Mouse (Mus musculus) lung, postnatal 0 days (tissue): ENCODE data around the gene Homer2. TPM values are rescaled to one million over a fixed set of nuclear protein-coding genes. Genes with fewer than 3 reads are reported as not detected.

ENCODE experiments used
- ATAC-seq: fragments of 200-750 bp; cut with Nextera tagmentation; 2 replicates; pipeline ENCODE4 v1.8.0; 2017; ENCODE audit warnings: moderate library complexity
- DNase-seq: peaks from one replicate; pipeline ENCODE4 v3.0.0-alpha.2; 2016; ENCODE audit warnings: low spot score
- H3K27ac ChIP-seq: fragments of 300-500 bp; sonication (generic); 2 replicates; pipeline ENCODE4 v1.5.1; 2014; ENCODE audit warnings: antibody characterized with exemption, mild to moderate bottlenecking, low read length, mixed read lengths
- H3K27me3 ChIP-seq: fragments of 300-500 bp; sonication (generic); replicated peaks from 2 replicates; pipeline ENCODE4 v1.6.1; 2014; ENCODE audit warnings: low read length, mixed read lengths; ENCODE audit not compliant: insufficient read depth
- H3K36me3 ChIP-seq: fragments of 300-500 bp; sonication (generic); 2 replicates; pipeline ENCODE4 v1.6.1; 2014; ENCODE audit warnings: low read length, mixed read lengths; ENCODE audit not compliant: insufficient read depth
- H3K4me1 ChIP-seq: fragments of 300-500 bp; sonication (generic); 2 replicates; pipeline ENCODE4 v1.6.1; 2014; ENCODE audit warnings: antibody characterized with exemption, low read depth, low read length, mixed read lengths; ENCODE audit not compliant: insufficient read depth
- H3K4me2 ChIP-seq: fragments of 300-500 bp; sonication (generic); replicated peaks from 2 replicates; pipeline ENCODE4 v1.6.1; 2014; ENCODE audit warnings: low read depth, mild to moderate bottlenecking, low read length, moderate library complexity, mixed read lengths
- H3K4me3 ChIP-seq: fragments of 300-500 bp; sonication (generic); 2 replicates; pipeline ENCODE4 v1.5.1; 2014; ENCODE audit warnings: low read depth, low read length
- H3K9ac ChIP-seq: fragments of 300-500 bp; sonication (generic); replicated peaks from 2 replicates; pipeline ENCODE4 v1.6.1; 2014; ENCODE audit warnings: low read depth, mild to moderate bottlenecking
- H3K9me3 ChIP-seq: fragments of 300-500 bp; sonication (generic); 2 replicates; pipeline ENCODE4 v1.6.1; 2016; ENCODE audit warnings: low read length, mixed read lengths
- CTCF ChIP-seq: IDR thresholded peaks from 2 replicates; pipeline ENCODE4 v1.5.1; 2016; ENCODE audit warnings: antibody characterized with exemption, mild to moderate bottlenecking
- EP300 ChIP-seq: IDR thresholded peaks from 2 replicates; pipeline ENCODE4 v1.6.1; 2016; ENCODE audit warnings: antibody characterized with exemption, mild to moderate bottlenecking, control low read depth
- WGBS: fragments of 180-500 bp; shearing (Covaris S2); extraction: QIAGEN DNeasy Blood & Tissue Kit; methylation state at CpG from one replicate; pipeline ENCODE4 v1.1.7; 2014; 5-methylcytosine and 5-hydroxymethylcytosine counted together
- polyA plus RNA-seq: library from polyadenylated mRNA; unstranded; fragments of >200 nt; fragmentation: Nextera tagmentation; extraction: Ambion mirVana; gene quantifications from 2 replicates; pipeline ENCODE4 v1.2.1, GENCODE M21; 2015

Homer2 gene
- polyA plus RNA-seq, 1 experiment from 2014 or later, result 16.8 TPM

- H3K9ac ChIP-seq, result no peak overlapping the region
- no peak overlapping the region for H3K4me3 ChIP-seq
- TF ChIP-seq EP300, result no peak
- TF ChIP-seq CTCF, result no peak
- DNase-seq, result no peak
- 72% methylated on average over 8 of the region's 8 CpGs for WGBS
- peaks cover 3% of the 10 kb centered on the region; the same call in 1 of the 2 replicates for H3K4me1 ChIP-seq
- no peaks in the 10 kb centered on the region for H3K9me3 ChIP-seq
- H3K36me3 ChIP-seq, result no peaks in the 10 kb centered on the region
- no peak for ATAC-seq
- H3K4me2 ChIP-seq, result no peak overlapping the region
- H3K27me3 ChIP-seq, result no peaks in the 10 kb centered on the region
- H3K27ac ChIP-seq, result no peak overlapping the region
Measured at GRCm38 (mm10) chr7:81649270-81649669, 58.1 kb downstream of the Homer2 start.

DNA sequence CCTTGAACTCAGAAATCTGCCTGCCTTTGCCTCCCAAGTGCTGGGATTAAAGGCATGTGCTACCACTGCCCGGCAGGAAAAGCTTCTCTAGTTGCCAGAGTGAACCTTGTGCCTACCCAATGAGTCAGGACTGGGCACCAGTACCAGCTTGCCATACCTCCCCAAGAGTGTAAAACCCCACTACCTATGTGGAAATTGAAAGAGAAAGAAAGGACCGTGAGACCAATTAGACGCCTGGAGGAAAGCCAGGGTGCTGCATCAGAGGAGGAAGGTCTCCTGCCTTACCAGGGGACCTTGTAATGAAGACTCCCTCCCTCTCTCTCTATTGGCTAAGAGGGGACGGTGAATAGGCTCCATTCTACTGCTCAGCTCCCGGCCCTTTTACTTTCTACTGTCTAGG lies 59.4 kb downstream of the Homer2 start:
- Histone ChIP-seq H3K9ac (no peak overlapping the region), H3K27ac (no peak overlapping the region), H3K9me3 (no peaks in the 10 kb centered on the region), H3K36me3 (no peaks in the 10 kb centered on the region), H3K4me2 (no peak overlapping the region), H3K4me1 (no peaks in the 10 kb centered on the region), H3K27me3 (no peaks in the 10 kb centered on the region), H3K4me3 (no peak overlapping the region)
- TF ChIP-seq CTCF, result no peak
- TF ChIP-seq EP300, result no peak
- DNase-seq (no peak), ATAC-seq (no peak)
- WGBS, result 64% methylated on average over 5 of the region's 5 CpGs

DNA sequence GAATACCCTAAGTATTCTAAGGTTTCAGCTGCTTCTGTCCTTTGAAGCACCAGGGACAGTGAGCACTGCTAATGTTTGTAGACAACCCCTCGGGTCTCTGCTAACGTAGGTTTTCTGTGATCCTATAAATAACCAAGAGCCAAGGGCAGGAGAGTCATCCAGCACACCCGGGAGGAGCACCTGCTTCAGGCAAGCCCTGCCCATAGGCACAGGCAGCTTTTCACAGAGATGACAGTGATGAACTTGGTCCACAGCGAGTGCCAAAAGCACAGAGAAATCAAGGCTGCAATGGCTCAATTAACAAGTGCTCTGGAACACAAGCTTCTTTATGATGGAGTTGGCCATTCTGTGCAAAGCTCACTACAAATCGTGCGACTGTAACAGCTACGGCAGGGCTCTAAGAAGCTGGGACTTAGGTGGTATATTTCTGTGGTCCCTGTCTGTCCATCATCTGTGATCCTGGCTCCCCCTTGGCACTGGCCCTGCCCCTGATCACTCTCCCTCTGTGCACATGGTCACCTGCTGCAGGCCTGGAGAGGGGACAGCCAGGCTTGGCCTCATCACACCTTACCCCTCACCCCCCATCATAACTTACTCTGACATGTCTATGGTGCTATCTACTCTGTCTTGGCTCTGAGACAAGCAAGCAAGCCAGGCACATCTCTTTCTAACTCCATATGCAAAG lies 62.6 kb downstream of the Homer2 start:
- DNase-seq, result no peak
- H3K4me2 ChIP-seq, result no peak overlapping the region
- H3K36me3 ChIP-seq, result no peaks in the 10 kb centered on the region
- ATAC-seq, result no peak
- WGBS, result 60% methylated on average over 7 of the region's 7 CpGs
- H3K4me3 ChIP-seq, result no peak overlapping the region
- no peaks in the 10 kb centered on the region for H3K27me3 ChIP-seq
- no peaks in the 10 kb centered on the region for H3K4me1 ChIP-seq
- H3K9ac ChIP-seq, result no peak overlapping the region
- H3K9me3 ChIP-seq, result no peaks in the 10 kb centered on the region
- H3K27ac ChIP-seq, result no peak overlapping the region
- TF ChIP-seq CTCF (no peak), EP300 (no peak)

- no peaks in the 10 kb centered on the region for H3K9me3 ChIP-seq
- TF ChIP-seq EP300 (no peak), CTCF (no peak)
- H3K4me2 ChIP-seq, result no peak overlapping the region
- H3K36me3 ChIP-seq, result no peaks in the 10 kb centered on the region
- no peak for ATAC-seq
- no peak overlapping the region for H3K9ac ChIP-seq
- H3K4me3 ChIP-seq, result no peak overlapping the region
- H3K4me1 ChIP-seq, result no peaks in the 10 kb centered on the region
- WGBS, result 41% methylated on average over 6 of the region's 6 CpGs
- H3K27me3 ChIP-seq, result no peaks in the 10 kb centered on the region
- DNase-seq, result no peak
- no peak overlapping the region for H3K27ac ChIP-seq
Measured at GRCm38 (mm10) chr7:81641101-81641500, 66.2 kb downstream of the Homer2 start.

GRCm38 (mm10) chr7:81632586-81632985 lies 74.7 kb downstream of the Homer2 start:
- H3K9me3 ChIP-seq, result no peaks in the 10 kb centered on the region
- WGBS, result 83% methylated on average over 6 of the region's 6 CpGs
- no peaks in the 10 kb centered on the region for H3K36me3 ChIP-seq
- ATAC-seq, result no peak
- TF ChIP-seq CTCF, result no peak
- no peak for TF ChIP-seq EP300
- H3K9ac ChIP-seq, result no peak overlapping the region
- H3K27ac ChIP-seq, result no peak overlapping the region
- H3K4me2 ChIP-seq, result no peak overlapping the region
- no peak overlapping the region for H3K4me3 ChIP-seq
- DNase-seq, result no peak
- H3K4me1 ChIP-seq, result no peaks in the 10 kb centered on the region
- H3K27me3 ChIP-seq, result no peaks in the 10 kb centered on the region

- no peaks in the 10 kb centered on the region for H3K36me3 ChIP-seq
- no peak overlapping the region for H3K27ac ChIP-seq
- no peaks in the 10 kb centered on the region for H3K9me3 ChIP-seq
- DNase-seq, result no peak
- no peak overlapping the region for H3K4me3 ChIP-seq
- 80% methylated on average over 8 of the region's 8 CpGs for whole genome bisulfite sequencing
- no peak overlapping the region for H3K4me2 ChIP-seq
- H3K27me3 ChIP-seq, result no peaks in the 10 kb centered on the region
- H3K4me1 ChIP-seq, result no peaks in the 10 kb centered on the region
- no peak overlapping the region for H3K9ac ChIP-seq
- TF ChIP-seq EP300 (no peak), CTCF (no peak)
- no peak for ATAC-seq
Measured at GRCm38 (mm10) chr7:81631261-81631660, 76.1 kb downstream of the Homer2 start.

GRCm38 (mm10) chr7:81626460-81626859 lies 80.9 kb downstream of the Homer2 start:
- Histone ChIP-seq H3K27ac (no peak overlapping the region), H3K27me3 (no peaks in the 10 kb centered on the region), H3K4me3 (no peak overlapping the region), H3K4me2 (no peak overlapping the region), H3K36me3 (no peaks in the 10 kb centered on the region), H3K9me3 (no peaks in the 10 kb centered on the region), H3K4me1 (no peaks in the 10 kb centered on the region), H3K9ac (no peak overlapping the region)
- no peak for DNase-seq
- ATAC-seq, result no peak
- TF ChIP-seq CTCF (peak; percentile 61), EP300 (no peak)
- WGBS, result 83% methylated on average over 2 of the region's 2 CpGs
